Comparison of ENCODE assay signal across 8 mouse cellular contexts in genomic region chr7:132315149-132316091, GRCm38 (mm10). TPM values are rescaled to one million over a fixed set of nuclear protein-coding genes. Genes with fewer than 3 reads are reported as not detected.
DNase-seq lines count a peak whose midpoint lies in the region; ATAC-seq and TF ChIP-seq lines count a peak whose summit lies in the region.

No protein-coding gene starts in this region.

- H3K4me2 ChIP-seq in forebrain, embryonic 15.5 days (replicated peaks) = peak overlapping the region; percentile 97
- peak overlapping the region; percentile 99 for H3K4me2 ChIP-seq in lung, embryonic 14.5 days

- H3K9me3 ChIP-seq in forebrain, embryonic 15.5 days = no peaks in the 10 kb centered on the region
- H3K9me3 ChIP-seq in lung, embryonic 14.5 days (ENCODE audit: low read depth, low read length) = no peaks in the 10 kb centered on the region

- TF ChIP-seq CTCF in lung, embryonic 14.5 days (IDR thresholded peaks at IDR 0.05; ENCODE audit: low read depth) = peak; percentile 69

- H3K9ac ChIP-seq in forebrain, embryonic 15.5 days (replicated peaks) = peak overlapping the region; percentile 73
- H3K9ac ChIP-seq in lung, embryonic 14.5 days = peak overlapping the region; percentile 82

- H3K27ac ChIP-seq in forebrain, embryonic 15.5 days (replicated peaks) = peak overlapping the region; percentile 82
- peak overlapping the region; percentile 77 for H3K27ac ChIP-seq in lung, embryonic 14.5 days (ENCODE audit: low read depth)

- peak; percentile 78 for ATAC-seq in forebrain, embryonic 15.5 days (replicated peaks)
- ATAC-seq in lung, embryonic 14.5 days (ENCODE audit: insufficient read depth) = peak; percentile 71
- ATAC-seq in neutrophil, adult 5-6 weeks (ENCODE audit: extremely low read depth, insufficient number of reproducible peaks, low FRiP score, poor library complexity, severe bottlenecking) = peak; percentile 46

- peak; percentile 65 for DNase-seq in ES-CJ7 (ENCODE audit: low read depth, low spot score)
- peak; percentile 82 for DNase-seq in cerebellum, adult 11-12 months
- DNase-seq in heart, postnatal 25 days (ENCODE audit: low spot score) = peak; percentile 46
- DNase-seq in layer of hippocampus, adult 18-20 months (ENCODE audit: low spot score in 2 of 2) = peak; percentile 61 to 77
- DNase-seq in lung, embryonic 14.5 days = peak; percentile 93
- DNase-seq in thymus, adult 18-20 months = peak; percentile 62 to 64

- H3K36me3 ChIP-seq in forebrain, embryonic 15.5 days = no peaks in the 10 kb centered on the region
- no peaks in the 10 kb centered on the region for H3K36me3 ChIP-seq in lung, embryonic 14.5 days (ENCODE audit: insufficient read depth)

- H3K4me1 ChIP-seq in forebrain, embryonic 15.5 days = peaks cover 46% of the 10 kb centered on the region
- H3K4me1 ChIP-seq in lung, embryonic 14.5 days (ENCODE audit: insufficient read depth) = peaks cover 17% of the 10 kb centered on the region

- intact Hi-C loops in heart, postnatal 25 days (cut with DNase I) = loop anchor here (2.0 to 5.0 kb wide), 4 partner anchors 79 to 235 kb away; no protein-coding TSS in a partner anchor

- H3K27me3 ChIP-seq in forebrain, embryonic 15.5 days = no peaks in the 10 kb centered on the region
- no peaks in the 10 kb centered on the region for H3K27me3 ChIP-seq in lung, embryonic 14.5 days (ENCODE audit: insufficient read depth, low read length)

- H3K4me3 ChIP-seq in forebrain, embryonic 15.5 days = peak overlapping the region; percentile 68
- peak overlapping the region; percentile 78 for H3K4me3 ChIP-seq in lung, embryonic 14.5 days (ENCODE audit: low read depth, low read length)

- under 1% methylated on average over 51 of the region's 51 CpGs for WGBS in forebrain, embryonic 15.5 days
- 2% methylated on average over 51 of the region's 51 CpGs for WGBS in lung, embryonic 14.5 days

RNA-seq across cellular contexts. Expression of gene Chst15, which starts 1.6 kb away (rescaled TPM):
- 20.1 and 22.0 TPM in 2 replicates for polyA plus RNA-seq in forebrain, embryonic 15.5 days (2015; fragmentation: Nextera tagmentation; extraction: Ambion mirVana)
- total RNA-seq in heart, postnatal 25 days (2021) = 1 to 10 TPM; 7.8 to 9.5 TPM
- 10 to 100 TPM; 39.3 to 45.0 TPM for total RNA-seq in layer of hippocampus, adult 18-20 months (2021)
- polyA plus RNA-seq in lung, embryonic 14.5 days (2014; fragmentation: Nextera tagmentation; extraction: Ambion mirVana) = 17.1 and 18.3 TPM in 2 replicates
- total RNA-seq in neutrophil, adult 5-6 weeks (2017) = 81.4 and 83.2 TPM in 2 replicates

Comparison
In these comparisons a context has a peak if more than half of its experiments do, and no peak if none do; other contexts are left out.
1. Peak in every context shown above with its lines: DNase-seq, ATAC-seq, H3K4me3 ChIP-seq and H3K27ac ChIP-seq.